Mouse (Mus musculus) brain, embryonic 14.5 days (tissue): Measurements from ENCODE around the gene Emc1. TPM values are rescaled to one million over a fixed set of nuclear protein-coding genes. Genes with fewer than 3 reads are reported as not detected.
A peak's percentile ranks its signal among the peaks of the same experiment; 100 is the strongest.

ENCODE experiments used
- DNase-seq: peaks from one replicate; pipeline ENCODE4 v3.0.0-alpha.2; 2011; ENCODE audit warnings: low read depth
- CTCF ChIP-seq: fragments of 200-500 bp; IDR thresholded peaks from 2 replicates; pipeline ENCODE4 v1.5.1; 2012; ENCODE audit warnings: inconsistent platforms, mild to moderate bottlenecking, moderate library complexity, borderline replicate concordance; ENCODE audit not compliant: insufficient read depth, insufficient read length; ENCODE audit errors: extremely low read depth
- POLR2A ChIP-seq: fragments of 200-500 bp; IDR thresholded peaks from 2 replicates; pipeline ENCODE4 v1.6.1; 2012; ENCODE audit warnings: mild to moderate bottlenecking, inconsistent platforms, borderline replicate concordance; ENCODE audit not compliant: poor library complexity, insufficient read depth, insufficient read length, severe bottlenecking; ENCODE audit errors: extremely low read depth
- polyA plus RNA-seq: library from polyadenylated mRNA; depleted of rRNA; stranded (reverse); fragments of >200 nt; gene quantifications from 2 replicates; pipeline ENCODE4 v1.2.3, GENCODE M21; 2012; rRNA removed

Emc1 gene
- polyA plus RNA-seq, result 48.1 and 56.0 TPM in 2 replicates

DNA sequence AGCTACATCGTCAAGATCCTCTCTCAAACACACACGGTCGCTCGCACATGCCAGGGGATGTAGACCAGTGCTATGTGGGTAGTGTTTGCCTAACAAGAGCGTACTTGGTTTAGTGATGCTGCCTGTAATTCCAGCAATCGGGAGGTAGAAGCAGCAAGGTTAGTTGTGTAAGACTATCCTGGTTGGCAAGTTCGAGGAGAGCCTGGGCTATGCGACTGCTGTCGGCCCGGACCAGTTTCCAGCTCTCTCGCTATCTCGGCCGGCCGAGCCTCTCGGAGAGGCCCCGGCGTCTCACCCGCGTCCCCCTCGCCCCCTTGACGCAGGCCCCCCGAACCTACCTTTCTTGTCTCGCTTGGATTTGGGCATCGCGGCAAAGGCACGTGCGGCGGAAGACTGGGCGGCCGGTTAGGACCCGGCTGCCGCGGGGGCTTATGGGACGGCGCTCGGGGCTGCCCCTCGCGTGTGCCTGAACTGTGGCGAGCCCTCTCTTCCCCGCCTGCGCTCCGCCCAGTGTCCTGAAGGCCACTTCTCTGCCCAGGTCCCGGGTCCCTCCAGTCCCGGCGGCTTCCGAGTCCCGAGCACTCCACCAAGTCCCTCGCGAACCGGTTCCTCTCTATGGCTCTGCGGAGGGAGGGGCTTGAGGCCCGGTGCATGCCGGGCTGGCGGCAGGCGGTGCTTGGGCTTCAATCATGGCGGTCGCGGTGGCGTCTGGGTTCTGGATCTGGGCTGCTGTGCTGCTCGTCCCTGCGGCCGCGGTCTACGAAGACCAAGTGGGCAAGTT lies at the start of gene Emc1, which contains the start of the genes Mrto4 and Ubr4:
Gene Emc1 (plus strand): TSS at position 657 of the 781 bp plus-strand sequence.
Gene Mrto4 (minus strand): TSS at position 646 of the 781 bp plus-strand sequence.
Gene Ubr4 (plus strand): TSS at position 679 of the 781 bp plus-strand sequence.
- no peak for TF ChIP-seq CTCF
- peak; percentile 41; the same call in 1 of the 2 replicates for TF ChIP-seq POLR2A
- DNase-seq, result peak; percentile 96

DNA sequence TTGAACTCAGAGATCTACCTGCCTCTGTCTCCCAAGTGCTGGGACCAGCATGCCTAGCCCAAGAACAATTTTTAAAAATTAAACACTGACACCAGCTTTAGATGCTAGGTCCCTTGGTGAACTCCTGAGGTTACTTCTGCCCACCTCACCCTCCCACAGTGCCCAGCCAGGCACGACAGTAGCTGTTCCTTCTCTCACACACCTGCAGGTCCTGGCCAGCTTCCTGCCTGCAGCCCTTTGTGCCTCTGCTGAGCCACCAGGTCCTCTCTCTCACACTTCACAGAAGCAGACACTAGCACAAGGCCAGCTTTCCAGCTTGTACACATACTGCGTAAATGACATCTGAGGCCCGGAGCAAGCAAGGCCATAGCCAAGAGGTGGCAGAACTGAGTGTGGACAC lies 46.9 kb upstream of the Emc1 start:
- no peak for DNase-seq
- no peak for TF ChIP-seq CTCF
- TF ChIP-seq POLR2A, result no peak

DNA sequence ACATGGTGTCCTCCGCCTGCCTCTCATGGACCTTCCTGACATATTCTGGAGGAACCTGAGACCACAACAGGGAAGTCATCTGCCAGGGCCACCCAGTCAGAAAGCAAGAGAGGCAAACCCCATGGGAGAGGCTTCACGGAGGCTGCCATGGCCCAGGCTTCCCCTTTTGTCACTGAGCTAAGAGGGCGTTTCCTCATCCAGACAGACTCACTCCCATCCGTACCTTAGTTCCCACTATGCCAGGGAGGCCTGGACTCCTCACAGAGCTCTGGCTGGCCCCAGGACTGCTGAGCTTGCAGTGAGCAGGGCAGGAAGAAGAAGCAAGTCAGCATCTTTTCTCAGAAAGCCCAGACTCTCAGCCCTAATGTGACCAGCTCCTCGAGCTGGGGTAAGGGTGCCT lies 44.5 kb upstream of the Emc1 start:
- DNase-seq, result no peak
- TF ChIP-seq CTCF (no peak), POLR2A (no peak)

DNA sequence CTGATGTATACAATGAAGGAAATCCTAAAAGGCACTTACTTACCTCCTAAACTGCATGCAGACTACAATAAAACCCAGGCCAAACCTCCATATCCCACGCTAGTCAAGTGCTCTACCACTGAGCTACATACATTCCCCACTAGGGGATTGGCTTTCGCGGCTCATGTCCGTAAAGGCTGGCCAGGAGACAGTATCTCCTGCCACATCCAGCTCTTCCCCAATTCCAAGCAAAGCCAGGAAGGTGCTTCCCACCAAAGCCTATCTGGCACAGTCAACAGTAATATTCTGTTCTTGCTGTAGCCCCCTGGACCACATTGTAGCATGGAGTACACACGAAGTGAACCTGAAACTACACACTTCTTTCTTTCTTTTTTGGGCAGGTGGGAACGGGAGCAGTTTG lies 42.7 kb upstream of the Emc1 start:
- no peak for DNase-seq
- TF ChIP-seq POLR2A (no peak), CTCF (peak; percentile 23; the same call in 1 of the 2 replicates)

GRCm38 (mm10) chr4:139310171-139310898 lies 42.1 kb upstream of the Emc1 start, which contains the start of the genes Pqlc2 and Akr7a5:
TSS of gene Pqlc2 (minus strand) at chr4:139310708.
TSS of gene Akr7a5 (plus strand) at chr4:139310744.
- DNase-seq, result peak; percentile 97
- TF ChIP-seq CTCF, result no peak
- TF ChIP-seq POLR2A, result peak; percentile 99

DNA sequence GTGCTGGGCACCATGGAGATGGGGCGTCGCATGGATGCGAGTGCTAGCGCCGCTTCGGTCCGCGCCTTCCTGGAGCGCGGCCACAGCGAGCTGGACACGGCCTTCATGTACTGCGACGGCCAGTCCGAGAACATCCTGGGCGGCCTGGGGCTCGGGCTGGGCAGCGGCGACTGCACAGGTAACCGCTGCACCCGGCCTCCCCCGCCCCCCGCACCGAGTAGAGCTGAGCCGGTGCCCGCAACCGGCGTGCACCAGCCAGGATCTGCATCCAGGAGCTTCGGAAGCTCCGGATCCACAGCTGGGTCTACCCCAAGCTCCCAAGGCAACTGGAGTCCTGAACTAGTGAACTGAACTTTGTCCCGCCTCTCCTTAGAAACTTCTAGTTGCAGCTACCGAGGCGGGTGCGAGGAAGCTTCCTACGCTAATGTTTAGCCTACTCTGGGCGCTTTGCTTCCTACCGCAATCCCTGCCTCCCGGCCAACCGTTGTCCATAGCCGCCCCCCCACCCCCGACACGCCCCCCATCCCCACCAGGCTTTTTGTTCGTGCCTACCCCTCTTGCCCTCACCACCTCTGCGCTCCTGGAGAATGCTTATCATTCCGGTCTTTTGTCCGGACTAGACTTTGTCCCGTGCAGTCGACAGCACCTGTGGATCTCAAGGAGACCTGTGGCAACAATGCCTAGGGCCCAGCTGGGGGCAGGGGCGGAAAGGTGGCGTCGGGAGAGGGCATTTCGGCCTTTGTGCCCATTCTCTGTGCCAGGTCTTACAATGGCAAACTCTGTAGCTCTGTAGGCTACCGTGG lies 41.3 kb upstream of the Emc1 start:
- TF ChIP-seq POLR2A, result no peak
- no peak for TF ChIP-seq CTCF
- no peak for DNase-seq

GRCm38 (mm10) chr4:139311707-139312106 lies 40.7 kb upstream of the Emc1 start:
- no peak for DNase-seq
- TF ChIP-seq POLR2A (no peak), CTCF (no peak)

DNA sequence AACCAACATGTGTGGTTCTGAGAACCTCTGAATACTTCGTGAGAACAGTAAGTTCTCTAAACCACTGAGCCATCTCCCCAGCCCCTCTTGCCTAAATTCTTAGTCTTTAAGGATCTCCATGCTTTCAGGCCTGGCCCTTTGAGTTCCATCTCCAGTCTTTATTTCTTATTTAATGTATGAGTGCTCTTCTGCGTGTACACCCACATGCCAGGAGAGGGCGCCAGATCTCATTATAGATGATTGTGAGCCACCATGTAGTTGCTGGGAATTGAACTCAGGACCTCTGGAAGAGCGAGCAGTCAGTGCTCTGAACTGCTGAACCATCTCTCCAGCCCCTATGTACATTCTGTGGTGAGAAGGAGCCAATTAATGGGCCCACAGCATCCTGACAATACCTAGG lies 39.8 kb upstream of the Emc1 start:
- no peak for TF ChIP-seq POLR2A
- peak; percentile 22; the same call in 1 of the 2 replicates for TF ChIP-seq CTCF
- DNase-seq, result no peak

DNA sequence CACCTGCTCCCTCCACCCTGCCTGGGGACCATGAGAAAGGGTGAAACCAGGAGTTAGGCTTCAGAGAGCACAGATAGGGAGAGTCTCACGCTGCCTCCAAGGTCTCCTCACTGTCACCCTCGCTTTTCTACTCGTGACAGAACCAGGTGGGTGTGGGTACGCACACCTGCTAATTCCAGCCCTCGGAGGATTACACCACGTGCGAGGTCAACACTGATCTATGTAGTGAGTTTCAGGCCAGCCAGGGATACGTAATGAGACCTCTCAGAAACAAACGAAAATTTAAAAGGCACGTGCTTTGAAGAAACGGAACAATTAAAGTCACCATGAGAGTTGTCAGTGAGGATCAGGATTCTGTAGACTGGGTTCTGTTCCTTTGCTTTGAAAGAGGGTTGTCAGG lies 33.9 kb upstream of the Emc1 start:
- DNase-seq, result no peak
- no peak for TF ChIP-seq CTCF
- no peak for TF ChIP-seq POLR2A

DNA sequence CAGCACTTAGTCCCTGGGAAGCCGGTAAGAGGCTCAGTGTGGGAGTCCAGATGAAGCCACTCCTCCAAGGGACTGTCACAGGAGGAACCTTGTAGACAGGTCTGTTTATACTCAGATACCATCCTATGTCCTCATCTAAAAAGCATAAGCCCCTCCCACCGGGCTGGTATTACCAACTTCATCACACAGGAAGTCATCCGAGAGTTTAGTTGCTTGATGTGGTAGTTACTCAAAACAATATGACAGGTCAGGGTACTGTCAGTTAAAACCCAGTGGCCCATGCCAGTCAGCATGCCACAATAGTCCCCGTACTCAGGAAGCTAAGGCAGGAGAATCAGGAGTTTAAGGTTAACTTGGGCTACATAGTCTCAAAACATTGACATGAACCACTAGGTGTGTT lies 32.6 kb upstream of the Emc1 start:
- DNase-seq, result no peak
- no peak for TF ChIP-seq CTCF
- TF ChIP-seq POLR2A, result no peak
